Mouse (Mus musculus): ENCODE measurements around the gene Tfap2e.

Tfap2e gene

GRCm38 (mm10) chr4:126736001-126736414 lies at the start of gene Tfap2e:
Gene Tfap2e (minus strand): TSS chr4:126736240.
- no peak for DNase-seq

GRCm38 (mm10) chr4:126782996-126783395 lies 47.0 kb upstream of the Tfap2e start:
- DNase-seq, result peak; percentile 20

GRCm38 (mm10) chr4:126782512-126782911 lies 46.5 kb upstream of the Tfap2e start:
- no peak for DNase-seq

- no peak for DNase-seq
Observed at GRCm38 (mm10) chr4:126781871-126782270, 45.8 kb upstream of the Tfap2e start.

- DNase-seq, result no peak
Observed at GRCm38 (mm10) chr4:126779826-126780775, 44.1 kb upstream of the Tfap2e start.

GRCm38 (mm10) chr4:126779148-126779581 lies 43.1 kb upstream of the Tfap2e start:
- DNase-seq, result no peak

GRCm38 (mm10) chr4:126775182-126775581 lies 39.1 kb upstream of the Tfap2e start:
- DNase-seq, result no peak

- no peak for DNase-seq
Observed at GRCm38 (mm10) chr4:126773871-126774270, 37.8 kb upstream of the Tfap2e start.

- DNase-seq, result no peak
Observed at GRCm38 (mm10) chr4:126770831-126771230, 34.8 kb upstream of the Tfap2e start.

GRCm38 (mm10) chr4:126769800-126770563 lies 33.9 kb upstream of the Tfap2e start:
- DNase-seq, result no peak

- DNase-seq, result no peak
Observed at GRCm38 (mm10) chr4:126763483-126763882, 27.4 kb upstream of the Tfap2e start.

- DNase-seq, result no peak
Observed at GRCm38 (mm10) chr4:126762586-126763359, 26.7 kb upstream of the Tfap2e start.

GRCm38 (mm10) chr4:126759435-126759834 lies 23.4 kb upstream of the Tfap2e start:
- DNase-seq, result no peak

GRCm38 (mm10) chr4:126758299-126758698 lies 22.3 kb upstream of the Tfap2e start:
- DNase-seq, result no peak

- peak; percentile 84 for DNase-seq
Observed at GRCm38 (mm10) chr4:126756766-126757165, 20.7 kb upstream of the Tfap2e start.

GRCm38 (mm10) chr4:126754736-126755374 lies 18.8 kb upstream of the Tfap2e start:
- no peak for DNase-seq

- no peak for DNase-seq
Observed at GRCm38 (mm10) chr4:126754231-126754611, 18.2 kb upstream of the Tfap2e start.

- DNase-seq, result peak; percentile 99
Observed at GRCm38 (mm10) chr4:126753268-126754230, 17.5 kb upstream of the Tfap2e start, which contains the start of the genes Ncdn and AU040320. Gene Ncdn (minus strand): TSS chr4:126753438. Gene AU040320 (plus strand): TSS chr4:126753544.

GRCm38 (mm10) chr4:126752608-126753141 lies 16.6 kb upstream of the Tfap2e start:
- peak; percentile 66 for DNase-seq

GRCm38 (mm10) chr4:126752024-126752607 lies 16.1 kb upstream of the Tfap2e start:
- peak; percentile 65 for DNase-seq
